Mouse (Mus musculus): ENCODE results near the gene Cnksr3. TPM values are rescaled to one million over a fixed set of nuclear protein-coding genes. Genes with fewer than 3 reads are reported as not detected.

The Cnksr3 gene
- total RNA-seq, 2 experiments from 2014 or later = 3.7 to 4.9 TPM

GRCm38 (mm10) chr10:7152926-7153325, 59.1 kb downstream of the Cnksr3 start:
- no peak for ATAC-seq (replicated peaks; ENCODE audit: poor library complexity, severe bottlenecking)

GRCm38 (mm10) chr10:7149671-7150595, 62.1 kb downstream of the Cnksr3 start:
- no peak for ATAC-seq (replicated peaks; ENCODE audit: poor library complexity, severe bottlenecking)

- no peak for ATAC-seq (replicated peaks; ENCODE audit: poor library complexity, severe bottlenecking)
Measured at GRCm38 (mm10) chr10:7145614-7146013, 66.4 kb downstream of the Cnksr3 start.

- no peak for ATAC-seq (replicated peaks; ENCODE audit: poor library complexity, severe bottlenecking)
Measured at GRCm38 (mm10) chr10:7144081-7144783, 67.8 kb downstream of the Cnksr3 start.

- ATAC-seq (replicated peaks; ENCODE audit: poor library complexity, severe bottlenecking) = peak; percentile 64
Measured at GRCm38 (mm10) chr10:7142287-7142686, 69.8 kb downstream of the Cnksr3 start.

GRCm38 (mm10) chr10:7140282-7140681, 71.8 kb downstream of the Cnksr3 start:
- peak; percentile 64 for ATAC-seq (replicated peaks; ENCODE audit: poor library complexity, severe bottlenecking)

- ATAC-seq (replicated peaks; ENCODE audit: poor library complexity, severe bottlenecking) = no peak
Measured at GRCm38 (mm10) chr10:7138049-7138448, 74.0 kb downstream of the Cnksr3 start.

- ATAC-seq (replicated peaks; ENCODE audit: poor library complexity, severe bottlenecking) = no peak
Measured at GRCm38 (mm10) chr10:7135751-7136150, 76.3 kb downstream of the Cnksr3 start.

- ATAC-seq (replicated peaks; ENCODE audit: poor library complexity, severe bottlenecking) = no peak
Measured at GRCm38 (mm10) chr10:7133005-7133404, 79.0 kb downstream of the Cnksr3 start.

GRCm38 (mm10) chr10:7131441-7131840, 80.6 kb downstream of the Cnksr3 start:
- no peak for ATAC-seq (replicated peaks; ENCODE audit: poor library complexity, severe bottlenecking)

GRCm38 (mm10) chr10:7127828-7128227, 84.2 kb downstream of the Cnksr3 start:
- ATAC-seq (replicated peaks; ENCODE audit: poor library complexity, severe bottlenecking) = no peak

GRCm38 (mm10) chr10:7126882-7127281, 85.2 kb downstream of the Cnksr3 start:
- ATAC-seq (replicated peaks; ENCODE audit: poor library complexity, severe bottlenecking) = no peak

- ATAC-seq (replicated peaks; ENCODE audit: poor library complexity, severe bottlenecking) = no peak
Measured at GRCm38 (mm10) chr10:7126287-7126686, 85.8 kb downstream of the Cnksr3 start.

- no peak for ATAC-seq (replicated peaks; ENCODE audit: poor library complexity, severe bottlenecking)
Measured at GRCm38 (mm10) chr10:7124993-7125392, 87.0 kb downstream of the Cnksr3 start.

- no peak for ATAC-seq (replicated peaks; ENCODE audit: poor library complexity, severe bottlenecking)
Measured at GRCm38 (mm10) chr10:7122294-7122693, 89.7 kb downstream of the Cnksr3 start.

GRCm38 (mm10) chr10:7120206-7120605, 91.8 kb downstream of the Cnksr3 start:
- ATAC-seq (replicated peaks; ENCODE audit: poor library complexity, severe bottlenecking) = no peak

- peak; percentile 46 for ATAC-seq (replicated peaks; ENCODE audit: poor library complexity, severe bottlenecking)
Measured at GRCm38 (mm10) chr10:7118258-7119077, 93.6 kb downstream of the Cnksr3 start.

GRCm38 (mm10) chr10:7117785-7118184, 94.3 kb downstream of the Cnksr3 start:
- no peak; the same call in 1 of the 2 replicates for ATAC-seq (replicated peaks; ENCODE audit: poor library complexity, severe bottlenecking)

GRCm38 (mm10) chr10:7114796-7115195, 97.2 kb downstream of the Cnksr3 start:
- ATAC-seq (replicated peaks; ENCODE audit: poor library complexity, severe bottlenecking) = no peak

- no peak for ATAC-seq (replicated peaks; ENCODE audit: poor library complexity, severe bottlenecking)
Measured at GRCm38 (mm10) chr10:7113747-7114146, 98.3 kb downstream of the Cnksr3 start.

GRCm38 (mm10) chr10:7113144-7113543, 98.9 kb downstream of the Cnksr3 start:
- no peak for ATAC-seq (replicated peaks; ENCODE audit: poor library complexity, severe bottlenecking)
